Mouse (Mus musculus) MEL (cell line): ENCODE results near the gene Fnbp1.

Experiments used
- EP300 ChIP-seq, 2 experiments: IDR thresholded peaks; 2 replicates each; pipeline ENCODE4 v1.6.1; 2011; ENCODE audit warnings: improper control_type of control experiment in 2 of 2, low read length in 2 of 2, low read depth in 1 of 2, mild to moderate bottlenecking in 1 of 2
- ETS1 ChIP-seq: IDR thresholded peaks from 2 replicates; pipeline ENCODE4 v1.6.1; 2012; ENCODE audit warnings: low read depth, mild to moderate bottlenecking, inconsistent platforms, low read length, improper control_type of control experiment, moderate library complexity
- MXI1 ChIP-seq: IDR thresholded peaks from 2 replicates; pipeline ENCODE4 v1.6.1; 2011; ENCODE audit warnings: mild to moderate bottlenecking, low read depth, low read length, improper control_type of control experiment
- POLR2A ChIP-seq, 2 experiments: IDR thresholded peaks; 2 replicates each; pipeline ENCODE4 v1.6.1; 2011 to 2012; ENCODE audit warnings: low read length in 2 of 2, mild to moderate bottlenecking in 2 of 2, control low read depth in 1 of 2, improper control_type of control experiment in 1 of 2, low read depth in 1 of 2, moderate library complexity in 1 of 2; ENCODE audit not compliant: control insufficient read depth in 1 of 2, insufficient read depth in 1 of 2, poor library complexity in 1 of 2
- SIN3A ChIP-seq: IDR thresholded peaks from 2 replicates; pipeline ENCODE4 v1.6.1; 2012; ENCODE audit warnings: low read length, improper control_type of control experiment, inconsistent platforms
- TBP ChIP-seq: IDR thresholded peaks from 2 replicates; pipeline ENCODE4 v1.8.0; 2011; ENCODE audit warnings: low read depth, low read length, improper control_type of control experiment
- USF1 ChIP-seq: IDR thresholded peaks from 2 replicates; pipeline ENCODE4 v1.6.1; 2014; ENCODE audit warnings: low read depth, mild to moderate bottlenecking, inconsistent platforms, low read length, improper control_type of control experiment, moderate library complexity

DNA sequence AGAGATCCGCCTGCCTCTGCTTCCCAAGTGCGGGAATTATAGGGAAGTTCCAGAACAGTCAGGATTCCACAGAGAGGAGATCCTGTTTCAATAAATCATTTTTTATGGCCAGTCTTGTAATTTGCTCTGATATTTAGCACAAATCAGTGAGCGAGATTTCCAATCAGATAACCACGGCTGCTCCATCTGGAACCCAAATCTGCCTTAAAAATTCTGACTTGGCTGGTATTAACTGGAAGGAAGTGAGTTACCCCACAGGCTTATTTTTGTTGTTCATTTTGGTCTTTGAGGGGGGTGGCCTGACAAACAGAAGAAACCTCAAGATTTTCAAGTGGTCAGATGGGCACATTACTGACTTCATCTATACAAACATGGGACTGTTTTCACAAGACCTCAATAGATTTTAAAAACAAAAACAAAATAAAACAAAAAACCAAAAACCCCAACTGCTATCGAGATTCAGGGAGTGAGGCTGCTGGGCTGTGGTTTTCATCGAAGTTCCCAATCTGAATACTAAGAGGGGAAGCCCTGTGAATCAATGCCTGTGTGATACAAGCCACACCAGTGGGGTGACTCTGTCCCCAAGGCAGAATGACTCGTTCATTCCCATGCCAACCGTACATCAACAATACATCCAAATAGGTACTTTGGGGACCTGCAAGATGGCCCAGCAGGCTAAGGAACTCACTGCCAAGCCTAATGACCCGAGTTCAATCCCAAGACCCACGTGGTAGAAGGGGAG is 23.0 kb downstream of the Fnbp1 start:
- TF ChIP-seq ETS1 (no peak), EP300 (IDR thresholded peaks at IDR 0.05; ENCODE audit: low read depth in 1 of 2, low read length in 2 of 2) (no peak), POLR2A (IDR thresholded peaks at IDR 0.05; ENCODE audit: control insufficient read depth in 1 of 2, insufficient read depth in 1 of 2, low read depth in 1 of 2, low read length in 2 of 2, poor library complexity in 1 of 2) (no peak), SIN3A (no peak), USF1 (no peak), TBP (no peak), MXI1 (no peak)
